Mouse (Mus musculus): ENCODE data around the gene Phf3. TPM values are rescaled to one million over a fixed set of nuclear protein-coding genes. Genes with fewer than 3 reads are reported as not detected.

Phf3 gene
- polyA plus RNA-seq, 1 experiment from 2014 or later = 30.9 TPM

DNA sequence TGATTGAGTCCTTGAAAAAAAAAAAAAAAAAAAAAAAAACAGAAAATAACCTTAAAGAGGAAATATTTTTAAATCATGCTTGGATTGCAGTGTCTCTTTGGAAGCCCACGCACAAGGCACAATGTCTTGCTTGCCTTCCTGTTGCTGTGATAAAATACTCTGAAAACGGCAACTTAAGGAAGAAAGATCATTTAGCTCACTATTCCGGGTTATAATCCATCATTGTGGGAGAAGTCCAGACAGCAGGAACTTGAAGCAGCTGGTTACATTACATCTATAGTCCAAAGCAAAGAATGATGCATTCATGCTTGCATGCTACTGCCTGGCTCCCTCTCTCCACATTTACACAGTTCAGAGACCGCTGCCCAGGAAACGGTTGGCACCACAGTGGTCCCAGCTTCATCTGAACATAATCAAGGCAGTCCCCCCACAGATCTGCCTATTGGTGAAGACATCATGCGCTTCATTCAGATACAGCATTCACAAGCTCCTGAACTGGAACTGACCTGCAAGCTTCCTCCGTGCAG is 80.3 kb downstream of the Phf3 start:
- 56% methylated on average over 7 of the region's 7 CpGs for WGBS
- Histone ChIP-seq H3K4me3 (replicated peaks; ENCODE audit: low read depth, low read length) (no peak overlapping the region), H3K9ac (ENCODE audit: low read depth, low read length) (no peak overlapping the region), H3K9me3 (replicated peaks; ENCODE audit: low read length) (no peaks in the 10 kb centered on the region), H3K36me3 (ENCODE audit: insufficient read depth, low read length) (no peaks in the 10 kb centered on the region), H3K27me3 (ENCODE audit: insufficient read depth, low read length) (no peaks in the 10 kb centered on the region), H3K4me2 (ENCODE audit: low read length) (no peak overlapping the region), H3K27ac (no peak overlapping the region), H3K4me1 (replicated peaks; ENCODE audit: insufficient read depth, low read length) (no peaks in the 10 kb centered on the region)
- ATAC-seq (replicated peaks; ENCODE audit: low FRiP score, low read depth) (no peak), DNase-seq (ENCODE audit: low spot score) (peak; percentile 58)
- TF ChIP-seq CTCF (IDR thresholded peaks at IDR 0.05; ENCODE audit: low read depth) = no peak

DNA sequence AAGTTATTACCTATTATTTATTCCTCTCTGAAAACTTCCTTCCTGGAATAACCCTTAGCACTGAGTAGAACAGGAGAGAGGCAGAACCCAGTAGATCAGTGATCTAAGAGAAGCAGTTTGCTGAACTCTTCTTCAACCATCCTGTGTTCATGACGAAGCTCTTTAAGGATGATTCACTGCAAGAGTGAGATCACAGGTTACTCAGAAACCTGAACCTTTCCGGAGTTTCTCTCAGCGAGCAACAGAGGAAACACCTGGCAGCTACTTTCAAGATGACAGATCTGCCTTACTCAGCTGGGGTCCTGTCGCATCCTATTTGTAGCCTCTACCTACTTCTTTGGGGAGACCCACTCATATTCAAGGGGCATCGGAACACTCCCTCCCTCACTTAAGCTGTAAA is 80.8 kb downstream of the Phf3 start:
- ATAC-seq (replicated peaks; ENCODE audit: low FRiP score, low read depth) (peak; percentile 36; the same call in 1 of the 2 replicates), DNase-seq (ENCODE audit: low spot score) (peak; percentile 44)
- Histone ChIP-seq H3K9ac (ENCODE audit: low read depth, low read length) (no peak overlapping the region), H3K36me3 (ENCODE audit: insufficient read depth, low read length) (no peaks in the 10 kb centered on the region), H3K27ac (no peak overlapping the region), H3K4me1 (replicated peaks; ENCODE audit: insufficient read depth, low read length) (no peaks in the 10 kb centered on the region), H3K4me3 (replicated peaks; ENCODE audit: low read depth, low read length) (no peak overlapping the region), H3K9me3 (replicated peaks; ENCODE audit: low read length) (no peaks in the 10 kb centered on the region), H3K27me3 (ENCODE audit: insufficient read depth, low read length) (no peaks in the 10 kb centered on the region), H3K4me2 (ENCODE audit: low read length) (no peak overlapping the region)
- TF ChIP-seq CTCF (IDR thresholded peaks at IDR 0.05; ENCODE audit: low read depth) = no peak
- 18% methylated on average over 5 of the region's 5 CpGs for WGBS

DNA sequence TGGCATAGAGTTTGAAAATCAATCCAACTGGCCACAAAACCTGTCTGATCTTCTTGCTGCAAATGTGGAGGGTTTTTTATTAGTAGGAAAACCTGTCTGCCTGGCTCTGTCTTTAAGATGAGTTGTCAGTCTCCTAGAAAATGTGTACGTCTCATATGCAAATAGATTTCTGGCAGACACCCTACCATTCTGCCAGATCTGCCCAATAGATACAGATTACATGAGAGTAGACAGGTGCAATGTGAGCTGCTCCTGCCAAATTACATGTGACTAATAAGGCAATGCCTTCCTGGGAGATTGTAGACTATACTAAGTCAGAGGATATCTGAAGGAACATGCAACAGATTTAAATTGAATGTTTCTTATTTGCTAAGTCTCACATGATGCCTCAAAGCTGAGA is 83.5 kb downstream of the Phf3 start:
- Histone ChIP-seq H3K9ac (ENCODE audit: low read depth, low read length) (no peak overlapping the region), H3K27me3 (ENCODE audit: insufficient read depth, low read length) (no peaks in the 10 kb centered on the region), H3K9me3 (replicated peaks; ENCODE audit: low read length) (no peaks in the 10 kb centered on the region), H3K27ac (no peak overlapping the region), H3K4me3 (replicated peaks; ENCODE audit: low read depth, low read length) (no peak overlapping the region), H3K36me3 (ENCODE audit: insufficient read depth, low read length) (no peaks in the 10 kb centered on the region), H3K4me2 (ENCODE audit: low read length) (no peak overlapping the region), H3K4me1 (replicated peaks; ENCODE audit: insufficient read depth, low read length) (no peaks in the 10 kb centered on the region)
- TF ChIP-seq CTCF (IDR thresholded peaks at IDR 0.05; ENCODE audit: low read depth) = no peak
- 88% methylated on average over 1 of the region's 1 CpGs for WGBS
- ATAC-seq (replicated peaks; ENCODE audit: low FRiP score, low read depth) = no peak
- DNase-seq (ENCODE audit: low spot score) = no peak

DNA sequence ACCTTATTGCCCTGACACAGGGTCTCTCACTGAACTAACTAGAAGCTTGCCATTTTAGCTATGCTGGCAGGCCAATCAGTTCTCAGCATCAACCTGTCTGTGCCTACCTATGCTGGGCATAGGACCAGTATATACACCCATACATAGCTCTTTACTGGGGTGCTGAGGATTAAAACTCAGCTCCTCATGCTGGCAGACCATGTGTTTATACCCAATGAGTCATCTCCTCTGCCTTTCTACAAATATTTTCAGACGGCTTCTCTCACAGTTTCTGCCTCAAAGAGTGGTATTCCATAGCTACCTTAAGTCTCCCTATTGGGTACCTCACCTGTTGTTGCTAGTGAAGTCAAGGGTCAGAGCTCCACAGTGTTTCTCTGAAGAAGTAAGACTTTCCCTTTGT is 84.0 kb downstream of the Phf3 start:
- 89% methylated on average over 1 of the region's 1 CpGs for WGBS
- no peak for ATAC-seq (replicated peaks; ENCODE audit: low FRiP score, low read depth)

DNA sequence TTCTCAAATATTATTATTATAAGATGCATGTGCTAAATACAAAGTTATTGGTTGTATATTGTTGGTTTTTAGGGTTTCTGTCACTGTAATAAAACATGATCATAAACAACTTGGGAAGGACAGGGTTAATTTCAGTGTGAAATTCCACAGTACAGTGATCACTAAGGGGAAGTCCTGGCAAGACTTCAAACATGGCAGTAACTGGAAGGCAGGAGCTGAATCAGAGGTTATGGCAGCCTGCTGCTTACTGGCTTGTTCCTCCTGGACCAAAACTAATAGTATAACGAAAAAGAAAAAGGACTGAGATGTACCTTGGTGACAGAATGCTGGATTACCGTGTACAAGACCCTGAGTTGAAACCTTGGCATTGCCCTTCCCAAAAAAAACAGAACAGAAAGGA is 84.7 kb downstream of the Phf3 start:
- no peaks in the 10 kb centered on the region for H3K27me3 ChIP-seq (ENCODE audit: insufficient read depth, low read length)

More for the DNA sequence above, 84.0 kb downstream of the Phf3 start:
- Histone ChIP-seq H3K4me2 (ENCODE audit: low read length) (no peak overlapping the region), H3K4me1 (replicated peaks; ENCODE audit: insufficient read depth, low read length) (no peaks in the 10 kb centered on the region), H3K27ac (no peak overlapping the region), H3K27me3 (ENCODE audit: insufficient read depth, low read length) (no peaks in the 10 kb centered on the region), H3K36me3 (ENCODE audit: insufficient read depth, low read length) (no peaks in the 10 kb centered on the region), H3K9me3 (replicated peaks; ENCODE audit: low read length) (no peaks in the 10 kb centered on the region), H3K4me3 (replicated peaks; ENCODE audit: low read depth, low read length) (no peak overlapping the region), H3K9ac (ENCODE audit: low read depth, low read length) (no peak overlapping the region)
- no peak for DNase-seq (ENCODE audit: low spot score)
- TF ChIP-seq CTCF (IDR thresholded peaks at IDR 0.05; ENCODE audit: low read depth) = no peak

DNA sequence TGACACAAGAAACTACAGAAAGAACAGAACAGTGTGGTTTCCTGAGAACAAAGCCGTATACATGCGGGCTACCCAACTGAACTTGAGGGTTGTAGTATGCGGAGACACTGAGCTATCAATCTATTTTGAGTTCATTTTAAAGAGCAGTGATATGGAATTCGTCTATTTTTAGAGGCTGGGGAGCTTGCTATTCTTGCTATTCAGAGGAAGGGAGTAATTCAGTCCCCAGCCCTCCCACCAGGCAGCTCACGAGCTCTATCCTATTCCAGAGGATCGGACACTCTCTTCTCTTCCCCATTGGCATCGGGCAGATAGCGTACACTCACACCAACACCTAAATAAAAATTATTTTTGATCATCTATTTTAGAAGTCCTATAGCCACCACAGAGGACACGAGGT is 87.1 kb downstream of the Phf3 start:
- 83% methylated on average over 9 of the region's 9 CpGs for WGBS
- Histone ChIP-seq H3K4me1 (replicated peaks; ENCODE audit: insufficient read depth, low read length) (no peaks in the 10 kb centered on the region), H3K9me3 (replicated peaks; ENCODE audit: low read length) (no peaks in the 10 kb centered on the region), H3K9ac (ENCODE audit: low read depth, low read length) (no peak overlapping the region), H3K27ac (no peak overlapping the region), H3K36me3 (ENCODE audit: insufficient read depth, low read length) (no peaks in the 10 kb centered on the region), H3K4me2 (ENCODE audit: low read length) (no peak overlapping the region), H3K27me3 (ENCODE audit: insufficient read depth, low read length) (no peaks in the 10 kb centered on the region), H3K4me3 (replicated peaks; ENCODE audit: low read depth, low read length) (no peak overlapping the region)
- TF ChIP-seq CTCF (IDR thresholded peaks at IDR 0.05; ENCODE audit: low read depth) = no peak
- DNase-seq (ENCODE audit: low spot score) = no peak
- ATAC-seq (replicated peaks; ENCODE audit: low FRiP score, low read depth) = no peak

More for the DNA sequence above, 84.7 kb downstream of the Phf3 start:
- no peak overlapping the region for H3K4me2 ChIP-seq (ENCODE audit: low read length)
- H3K9me3 ChIP-seq (replicated peaks; ENCODE audit: low read length) = no peaks in the 10 kb centered on the region
- H3K4me3 ChIP-seq (replicated peaks; ENCODE audit: low read depth, low read length) = no peak overlapping the region
- no peak for DNase-seq (ENCODE audit: low spot score)
- WGBS = 60% methylated on average over 2 of the region's 2 CpGs
- H3K36me3 ChIP-seq (ENCODE audit: insufficient read depth, low read length) = no peaks in the 10 kb centered on the region
- no peak for TF ChIP-seq CTCF (IDR thresholded peaks at IDR 0.05; ENCODE audit: low read depth)
- no peak overlapping the region for H3K9ac ChIP-seq (ENCODE audit: low read depth, low read length)
- no peaks in the 10 kb centered on the region for H3K4me1 ChIP-seq (replicated peaks; ENCODE audit: insufficient read depth, low read length)
- ATAC-seq (replicated peaks; ENCODE audit: low FRiP score, low read depth) = no peak
- H3K27ac ChIP-seq = no peak overlapping the region

DNA sequence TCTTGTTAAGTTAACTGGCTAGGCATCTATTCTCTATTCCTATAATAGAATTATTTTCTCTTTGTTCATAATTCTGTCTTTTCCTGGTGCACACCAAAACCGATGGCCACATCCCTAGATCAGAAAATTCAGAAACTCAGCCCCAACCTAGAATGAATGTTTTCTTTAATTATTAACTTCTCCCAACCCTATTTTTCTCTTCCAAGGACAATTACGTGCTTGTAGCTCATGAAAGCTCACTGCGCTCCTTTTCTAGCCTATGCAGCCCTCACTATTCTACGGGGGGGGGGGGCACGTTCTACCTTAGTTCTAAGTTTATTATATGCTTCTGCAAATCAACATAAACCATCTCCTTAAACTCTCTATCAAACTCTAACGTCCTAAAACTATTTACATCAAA is 90.0 kb downstream of the Phf3 start:
- no peaks in the 10 kb centered on the region for H3K36me3 ChIP-seq (ENCODE audit: insufficient read depth, low read length)
- ATAC-seq (replicated peaks; ENCODE audit: low FRiP score, low read depth) (no peak), DNase-seq (ENCODE audit: low spot score) (no peak)
- H3K9me3 ChIP-seq (replicated peaks; ENCODE audit: low read length) = no peaks in the 10 kb centered on the region
- no peaks in the 10 kb centered on the region for H3K4me1 ChIP-seq (replicated peaks; ENCODE audit: insufficient read depth, low read length)
- H3K4me3 ChIP-seq (replicated peaks; ENCODE audit: low read depth, low read length) = no peak overlapping the region
- H3K9ac ChIP-seq (ENCODE audit: low read depth, low read length) = no peak overlapping the region
- WGBS = 61% methylated on average over 6 of the region's 6 CpGs
- no peaks in the 10 kb centered on the region for H3K27me3 ChIP-seq (ENCODE audit: insufficient read depth, low read length)
- H3K4me2 ChIP-seq (ENCODE audit: low read length) = no peak overlapping the region
- TF ChIP-seq CTCF (IDR thresholded peaks at IDR 0.05; ENCODE audit: low read depth) = no peak
- H3K27ac ChIP-seq = no peak overlapping the region
